Mouse (Mus musculus) bone marrow macrophage, adult 2 months (primary cell): ENCODE measurements around the gene Kcnh1.

Source experiments
- CTCF ChIP-seq: IDR thresholded peaks from 2 replicates; pipeline ENCODE4 v1.5.1; 2012; ENCODE audit warnings: low read depth, mild to moderate bottlenecking, low read length, moderate library complexity
- POLR2A ChIP-seq: IDR thresholded peaks from 2 replicates; pipeline ENCODE4 v1.6.1; 2012; ENCODE audit warnings: mild to moderate bottlenecking, low read depth, low read length, borderline replicate concordance

DNA sequence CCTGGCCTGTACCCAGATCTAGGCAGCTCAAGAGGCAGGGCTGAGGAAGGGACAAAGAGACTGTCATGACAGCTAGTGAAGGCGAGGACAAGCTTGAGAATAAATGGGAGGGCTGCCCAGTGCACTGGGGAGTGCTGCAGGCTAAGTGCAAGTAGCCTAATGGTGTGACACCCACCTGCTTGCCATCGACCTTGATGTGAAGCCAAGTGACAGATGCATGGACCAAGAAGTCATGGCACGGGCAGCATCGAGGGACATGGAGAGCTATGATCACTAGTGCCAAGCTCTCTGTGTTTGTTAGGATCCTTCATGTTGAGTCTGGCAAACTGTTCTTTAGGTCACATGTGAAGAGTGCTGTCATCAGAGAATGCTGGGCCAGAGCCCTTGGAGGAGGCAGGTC lies 313.1 kb downstream of the Kcnh1 start:
- no peak for TF ChIP-seq CTCF
- TF ChIP-seq POLR2A, result no peak
